Mouse (Mus musculus) monocyte, adult 5-6 weeks (primary cell): ENCODE data around the gene Sept9. TPM values are rescaled to one million over a fixed set of nuclear protein-coding genes. Genes with fewer than 3 reads are reported as not detected.
A peak's percentile ranks its signal among the peaks of the same experiment; 100 is the strongest.

Source experiments
- ATAC-seq: fragments of 153-309, 156-312 bp; replicated peaks from 2 replicates; pipeline ENCODE4 v1.8.0; 2017; ENCODE audit warnings: mild to moderate bottlenecking; ENCODE audit not compliant: low TSS enrichment, insufficient number of reproducible peaks, severe bottlenecking, poor library complexity, low FRiP score
- total RNA-seq: library from RNA; stranded (forward); fragments of 200-1000, 200-491, 200-594 nt; gene quantifications from 3 replicates; pipeline ENCODE4 v1.2.3, GENCODE M21; 2017

Sept9 gene
- total RNA-seq, 1 experiment from 2014 or later: 271 TPM

- no peak for ATAC-seq
These were observed 97.2 kb downstream of the Sept9 start for GRCm38 (mm10) chr11:117296500-117297189.

- ATAC-seq: no peak
These were observed 97.8 kb downstream of the Sept9 start for GRCm38 (mm10) chr11:117297190-117297829.

GRCm38 (mm10) chr11:117299741-117300140, 100.3 kb downstream of the Sept9 start:
- no peak for ATAC-seq

GRCm38 (mm10) chr11:117300809-117301208, 101.3 kb downstream of the Sept9 start:
- ATAC-seq: no peak

- ATAC-seq: no peak
These were observed 102.3 kb downstream of the Sept9 start for GRCm38 (mm10) chr11:117301716-117302115.

DNA sequence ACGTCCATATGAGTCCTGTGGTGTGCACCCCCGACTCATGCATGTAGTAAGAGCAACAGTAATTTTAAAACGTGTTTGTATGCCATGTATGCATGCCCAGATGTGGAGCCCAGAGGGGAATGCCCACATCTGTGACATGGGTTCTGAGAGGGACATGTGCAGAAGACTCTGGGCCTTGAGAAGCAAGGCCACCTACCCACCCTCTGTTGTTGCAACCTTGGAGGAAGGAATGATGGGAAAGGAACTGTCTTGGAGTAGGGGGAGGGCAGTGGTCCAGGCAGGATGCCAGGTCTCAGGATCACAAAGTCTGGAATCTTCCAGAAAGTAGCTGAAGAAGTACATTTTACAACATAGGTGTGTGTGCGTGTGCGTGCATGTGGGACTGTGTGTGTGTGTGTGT, 102.9 kb downstream of the Sept9 start:
- ATAC-seq: no peak

GRCm38 (mm10) chr11:117305509-117306188, 106.2 kb downstream of the Sept9 start:
- ATAC-seq: no peak

GRCm38 (mm10) chr11:117306311-117307088, 107.0 kb downstream of the Sept9 start:
- ATAC-seq: 0 out of 2 replicates have a peak, but pooled peaks have one; percentile 21

DNA sequence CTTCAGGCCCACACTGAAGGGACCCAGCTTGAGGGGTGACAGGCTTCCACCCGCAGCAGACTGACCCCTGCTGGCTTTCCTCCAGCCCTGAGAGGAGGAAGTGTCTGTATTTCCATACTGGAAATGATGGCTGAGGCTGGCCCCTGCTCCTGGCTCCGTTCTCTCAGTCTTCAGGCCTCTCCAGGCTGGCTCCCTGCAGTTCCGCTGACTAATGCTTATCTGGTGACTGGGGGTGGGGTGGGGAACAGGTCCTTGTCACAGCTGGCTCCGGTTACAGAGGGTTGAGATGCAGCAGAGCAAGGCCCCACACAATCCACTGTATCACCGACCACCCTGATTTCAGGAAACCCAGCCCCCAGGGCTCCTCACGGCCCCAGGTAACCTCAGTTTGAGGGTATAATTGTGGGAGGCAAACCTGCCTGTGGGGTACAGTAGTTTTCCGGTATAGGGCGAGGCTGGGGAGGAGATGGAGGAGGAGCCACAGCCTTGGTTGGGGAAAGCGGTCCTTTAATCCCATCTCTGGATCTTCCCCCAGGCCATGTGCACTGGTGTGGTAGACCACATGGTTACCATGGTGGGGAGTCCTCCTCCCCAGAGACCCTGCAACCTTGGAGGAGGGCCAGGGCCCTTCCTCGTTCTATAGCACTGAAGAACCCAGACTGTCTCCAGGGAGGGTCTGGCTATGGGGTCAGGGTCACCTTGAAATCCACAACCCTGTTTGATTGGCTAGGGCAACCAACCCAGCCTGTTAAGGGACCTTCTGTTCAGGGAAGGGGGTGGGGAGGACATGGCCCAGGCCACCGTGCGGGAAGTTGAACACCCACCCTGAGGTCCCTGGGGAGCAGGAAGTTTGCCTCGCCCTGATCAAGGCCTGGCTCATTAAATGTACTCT, 108.7 kb downstream of the Sept9 start:
- no peak for ATAC-seq

DNA sequence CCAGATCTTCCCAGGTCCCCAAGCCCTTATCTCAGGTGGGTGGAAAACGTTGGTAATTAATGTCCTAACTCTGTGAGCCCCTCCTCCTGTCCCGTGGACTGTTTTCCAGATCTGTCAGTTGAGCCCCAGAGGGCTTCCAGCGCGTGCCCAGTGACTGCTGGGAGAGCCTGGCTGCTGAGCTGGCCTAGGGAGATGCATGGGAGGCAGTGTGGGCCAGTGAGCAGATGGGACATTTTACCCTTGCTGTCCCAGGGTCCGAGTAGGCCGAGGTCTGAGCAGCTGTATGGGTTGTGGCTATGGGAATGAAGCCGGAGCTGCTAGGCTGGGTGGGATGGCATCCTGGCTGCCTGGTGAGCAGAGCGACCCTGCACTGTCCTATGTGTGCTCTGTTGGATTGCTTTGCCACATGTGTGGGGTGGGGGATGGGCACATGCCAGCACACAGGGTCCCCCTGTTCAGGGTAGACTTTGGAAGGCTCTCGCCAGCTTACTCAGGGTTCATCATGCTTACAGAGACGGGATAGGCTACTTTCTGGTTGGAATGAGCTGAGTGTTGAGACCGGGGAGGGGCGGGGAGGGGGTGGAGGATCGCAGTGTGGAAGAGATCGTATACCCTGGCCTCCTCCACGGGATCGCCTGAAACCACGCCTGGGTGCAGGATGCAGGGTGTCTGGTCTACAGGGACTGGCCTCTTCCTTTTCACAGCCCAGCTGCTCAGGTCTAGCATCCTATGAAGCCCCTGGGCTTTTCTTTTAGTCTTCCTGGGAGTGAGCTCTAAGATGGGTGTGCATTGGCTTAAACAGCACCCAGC, 109.9 kb downstream of the Sept9 start:
- no peak for ATAC-seq

- no peak for ATAC-seq
These were observed 110.4 kb downstream of the Sept9 start for GRCm38 (mm10) chr11:117309918-117310287.

DNA sequence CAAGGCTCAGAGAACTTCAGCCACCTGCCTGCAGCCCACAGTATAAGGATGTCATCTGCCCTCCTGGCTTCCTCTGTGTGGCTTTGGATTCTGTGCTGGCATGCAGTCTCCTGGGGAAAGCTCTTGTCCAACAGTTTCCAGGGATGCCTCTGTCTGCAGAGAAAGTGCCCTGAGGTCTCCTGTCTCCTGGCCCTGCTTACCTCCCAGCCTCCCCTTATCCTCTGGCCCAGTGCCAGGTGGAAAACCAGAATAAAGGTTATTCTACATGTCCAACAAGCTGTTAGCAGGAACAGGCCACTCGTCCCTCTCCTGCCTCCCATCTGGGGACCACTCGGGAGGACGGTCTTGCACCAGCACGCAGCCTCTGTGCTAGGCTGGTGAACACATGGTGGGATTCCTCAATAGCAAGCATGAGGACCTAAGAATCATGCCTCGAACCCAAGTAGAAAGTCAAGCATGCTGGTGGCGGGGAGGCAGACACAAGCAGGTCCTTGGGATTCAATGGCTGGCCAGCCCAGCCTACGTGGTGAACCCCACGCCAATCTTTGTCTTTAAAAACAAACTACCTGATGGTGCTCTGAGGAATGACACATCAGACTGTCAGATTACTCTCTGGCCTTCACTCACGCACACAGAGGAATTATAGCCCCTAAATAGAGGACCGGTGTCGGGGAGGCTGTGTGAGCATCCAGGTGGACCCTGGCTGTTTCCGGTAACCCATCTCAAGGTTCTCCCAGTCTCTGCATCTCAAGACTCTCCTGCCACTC, 111.1 kb downstream of the Sept9 start:
- no peak for ATAC-seq

DNA sequence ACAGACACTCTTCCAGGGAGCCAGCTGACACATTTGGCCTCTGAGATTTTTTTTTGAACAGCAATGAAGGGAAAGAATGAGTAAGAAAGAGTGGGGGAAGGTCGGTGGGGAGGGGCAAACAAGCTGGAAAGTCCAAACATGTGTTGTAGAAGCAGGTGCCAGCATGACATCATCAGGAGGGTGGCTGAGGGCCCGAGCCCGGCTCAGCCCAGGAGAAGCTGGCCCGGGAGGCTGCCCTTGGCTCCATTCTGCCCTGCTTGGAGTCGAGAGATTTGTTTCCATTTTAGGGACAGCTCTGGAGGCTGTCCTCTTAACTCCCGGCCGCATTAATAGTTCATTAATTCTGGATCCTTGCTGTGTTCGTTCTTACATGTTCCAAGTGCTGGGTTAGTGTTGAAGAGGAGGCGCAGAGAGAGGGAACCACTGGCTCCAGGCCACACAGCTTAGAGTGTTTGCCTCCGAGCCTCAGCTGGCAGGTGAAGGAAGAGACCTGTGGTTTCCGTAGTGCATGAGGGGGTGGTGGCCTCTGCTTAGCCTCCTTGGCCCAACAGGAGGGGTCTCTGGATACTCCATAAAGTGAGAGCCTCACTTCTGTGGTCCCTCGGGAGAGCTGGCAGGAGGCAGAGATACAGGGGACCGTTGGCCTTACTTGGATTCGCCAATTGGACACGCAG, 111.8 kb downstream of the Sept9 start:
- ATAC-seq: no peak

- no peak for ATAC-seq
These were observed 112.8 kb downstream of the Sept9 start for GRCm38 (mm10) chr11:117312028-117312901.

GRCm38 (mm10) chr11:117312936-117313335, 113.5 kb downstream of the Sept9 start:
- ATAC-seq: no peak
